Comparison of ENCODE assay signal across 8 mouse cellular contexts in genomic region chr9:42263709-42264111, GRCm38 (mm10). TPM values are rescaled to one million over a fixed set of nuclear protein-coding genes. Genes with fewer than 3 reads are reported as not detected.
DNase-seq lines count a peak whose midpoint lies in the region; ATAC-seq and TF ChIP-seq lines count a peak whose summit lies in the region.

No protein-coding gene starts in this region.

- no peaks in the 10 kb centered on the region for H3K9me3 ChIP-seq in kidney, embryonic 15.5 days (replicated peaks)
- no peaks in the 10 kb centered on the region for H3K9me3 ChIP-seq in ES-E14 (ENCODE audit: control insufficient read depth, insufficient read depth, low read depth, low read length)
- H3K9me3 ChIP-seq in hindbrain, embryonic 11.5 days (ENCODE audit: control insufficient read depth, low read length), result no peaks in the 10 kb centered on the region
- no peaks in the 10 kb centered on the region for H3K9me3 ChIP-seq in liver, embryonic 14.5 days (ENCODE audit: control insufficient read depth, low read length)

- H3K9ac ChIP-seq in kidney, embryonic 15.5 days, result peak overlapping the region; percentile 75
- H3K9ac ChIP-seq in ES-E14 (ENCODE audit: insufficient read depth, low read depth, low read length, poor library complexity, severe bottlenecking), result peak overlapping the region; percentile 86
- peak overlapping the region; percentile 86 for H3K9ac ChIP-seq in hindbrain, embryonic 11.5 days (ENCODE audit: low read depth, low read length)
- peak overlapping the region; percentile 88 for H3K9ac ChIP-seq in liver, embryonic 14.5 days (replicated peaks)

- no peak for DNase-seq in kidney, postnatal 10 days
- no peak for DNase-seq in ES-E14 (ENCODE audit: low read depth, low spot score)
- DNase-seq in c-Kit-negative CD71-positive TER-119-positive erythroid progenitor cells, embryonic 14.5 days (ENCODE audit: low read depth, low spot score), result peak; percentile 5
- peak; percentile 56 for DNase-seq in hindbrain, embryonic 11.5 days (ENCODE audit: low spot score)
- DNase-seq in liver, embryonic 14.5 days (ENCODE audit: low read depth in 3 of 3, low spot score in 3 of 3), result no peak
- peak; percentile 40 for DNase-seq in right cerebral cortex, postnatal 4 days
- DNase-seq in adipocyte (ENCODE audit: low spot score), result no peak

- no peak for TF ChIP-seq CTCF in liver, embryonic 14.5 days (IDR thresholded peaks at IDR 0.05; ENCODE audit: low read depth)

- peaks cover 19% of the 10 kb centered on the region; the same call in 1 of the 2 replicates for H3K4me1 ChIP-seq in kidney, embryonic 15.5 days
- no peaks in the 10 kb centered on the region for H3K4me1 ChIP-seq in ES-E14 (ENCODE audit: control insufficient read depth in 2 of 2, insufficient read depth in 2 of 2, low read length in 2 of 2, poor library complexity in 1 of 2)
- H3K4me1 ChIP-seq in hindbrain, embryonic 11.5 days (replicated peaks; ENCODE audit: control insufficient read depth, insufficient read depth, low read length), result no peaks in the 10 kb centered on the region
- peaks cover 4 to 5% of the 10 kb centered on the region in 2 experiments; a peak in 2 of 4 replicates for H3K4me1 ChIP-seq in liver, embryonic 14.5 days (replicated peaks; ENCODE audit: control insufficient read depth in 2 of 2, insufficient read depth in 2 of 2, low read length in 1 of 2)

- peak overlapping the region; percentile 83 for H3K4me2 ChIP-seq in kidney, embryonic 15.5 days
- peak overlapping the region; percentile 61 for H3K4me2 ChIP-seq in hindbrain, embryonic 11.5 days (replicated peaks; ENCODE audit: low read depth, low read length)
- peak overlapping the region; percentile 86 for H3K4me2 ChIP-seq in liver, embryonic 14.5 days (ENCODE audit: low read depth)

- peak; percentile 48 for ATAC-seq in kidney, embryonic 15.5 days (replicated peaks; ENCODE audit: low FRiP score)
- ATAC-seq in hindbrain, embryonic 11.5 days (ENCODE audit: low FRiP score), result peak; percentile 76
- peak; percentile 47 for ATAC-seq in liver, embryonic 14.5 days (ENCODE audit: insufficient read depth)

- no peaks in the 10 kb centered on the region for H3K27me3 ChIP-seq in kidney, embryonic 15.5 days
- no peaks in the 10 kb centered on the region for H3K27me3 ChIP-seq in hindbrain, embryonic 11.5 days (ENCODE audit: control insufficient read depth, insufficient read depth, low read length)
- no peaks in the 10 kb centered on the region for H3K27me3 ChIP-seq in liver, embryonic 14.5 days (ENCODE audit: control insufficient read depth, insufficient read depth, low read length)

- TF ChIP-seq EP300 in liver, embryonic 14.5 days (IDR thresholded peaks at IDR 0.05; ENCODE audit: low read depth), result no peak

- H3K4me3 ChIP-seq in kidney, embryonic 15.5 days (replicated peaks), result peak overlapping the region; percentile 80
- H3K4me3 ChIP-seq in ES-E14 (ENCODE audit: insufficient read depth in 1 of 2, low read depth in 1 of 2, low read length in 2 of 2, poor library complexity in 1 of 2, severe bottlenecking in 1 of 2), result peak overlapping the region; percentile 69 to 87
- H3K4me3 ChIP-seq in hindbrain, embryonic 11.5 days (ENCODE audit: low read depth, low read length), result peak overlapping the region; percentile 89
- peak overlapping the region; percentile 73 to 76 for H3K4me3 ChIP-seq in liver, embryonic 14.5 days (ENCODE audit: insufficient read depth in 1 of 2, low read depth in 2 of 2, low read length in 2 of 2)

- 0 out of 2 replicates have a peak overlapping the region, but pooled peaks have one; percentile 59 for H3K27ac ChIP-seq in kidney, embryonic 15.5 days
- no peak overlapping the region for H3K27ac ChIP-seq in ES-E14 (ENCODE audit: insufficient read depth, low read depth, low read length, poor library complexity, severe bottlenecking)
- H3K27ac ChIP-seq in hindbrain, embryonic 11.5 days (ENCODE audit: low read depth, low read length), result peak overlapping the region; percentile 84
- peak overlapping the region; percentile 14; the same call in 1 of the 2 replicates for H3K27ac ChIP-seq in liver, embryonic 14.5 days

- 0% methylated on average over 18 of the region's 18 CpGs for WGBS in kidney, embryonic 15.5 days
- under 1% methylated on average over 18 of the region's 18 CpGs for WGBS in hindbrain, embryonic 11.5 days
- WGBS in liver, embryonic 14.5 days (ENCODE audit: insufficient replicate concordance), result 2% methylated on average over 18 of the region's 18 CpGs

- peaks cover 16% of the 10 kb centered on the region for H3K36me3 ChIP-seq in kidney, embryonic 15.5 days
- peaks cover 3% of the 10 kb centered on the region for H3K36me3 ChIP-seq in ES-E14 (ENCODE audit: control insufficient read depth, insufficient read depth, low read length, poor library complexity, severe bottlenecking)
- 0 out of 2 replicates have a peak, but pooled peaks cover 2% of the 10 kb centered on the region for H3K36me3 ChIP-seq in hindbrain, embryonic 11.5 days (ENCODE audit: control insufficient read depth, insufficient read depth, low read length)
- no peaks in the 10 kb centered on the region for H3K36me3 ChIP-seq in liver, embryonic 14.5 days (replicated peaks; ENCODE audit: control insufficient read depth, insufficient read depth, low read depth)

- in situ Hi-C loops in ES-E14 (cut with MboI; ENCODE audit: low sequenced_read_pairs in 2 of 2, unreplicated experiment in 2 of 2), result no loop called here

TF ChIP-seq in ES-E14, 5 proteins besides CTCF, POLR2A, EP300 and RAD21:
- TF ChIP-seq HCFC1 (IDR thresholded peaks at IDR 0.05; ENCODE audit: borderline replicate concordance, insufficient read depth, low read length), result no peak
- TF ChIP-seq CHD2 (IDR thresholded peaks at IDR 0.05; ENCODE audit: low read depth, low read length), result no peak
- no peak for TF ChIP-seq MAFK (IDR thresholded peaks at IDR 0.05; ENCODE audit: insufficient read depth, low read depth, low read length)
- no peak for TF ChIP-seq ZC3H11A (IDR thresholded peaks at IDR 0.05; ENCODE audit: borderline replicate concordance, low read depth, low read length)
- TF ChIP-seq ZNF384 (IDR thresholded peaks at IDR 0.05; ENCODE audit: low read depth, low read length), result no peak

RNA-seq across cellular contexts. Expression of gene Sc5d, which starts 0.3 kb away (rescaled TPM):
- polyA plus RNA-seq in kidney, embryonic 15.5 days (2015; fragmentation: Nextera tagmentation; extraction: Ambion mirVana), result 35.3 and 36.3 TPM in 2 replicates
- total RNA-seq in ES-E14 (2012; rRNA removed), result 31.2 and 33.8 TPM in 2 replicates
- polyA plus RNA-seq in hindbrain, embryonic 11.5 days (2014; fragmentation: Nextera tagmentation; extraction: Ambion mirVana), result 73.3 and 80.9 TPM in 2 replicates
- 30.5 and 39.2 TPM in 2 replicates for polyA plus RNA-seq in liver, embryonic 14.5 days (2012; rRNA removed)
- polyA plus RNA-seq in liver, embryonic 14.5 days (2014; fragmentation: Nextera tagmentation; extraction: Ambion mirVana), result 59.2 and 63.4 TPM in 2 replicates

Comparison
In these comparisons a context has a peak if more than half of its experiments do, and no peak if none do; other contexts are left out.
1. DNase-seq: peak in c-Kit-negative CD71-positive TER-119-positive erythroid progenitor cells, embryonic 14.5 days (single experiment), hindbrain, embryonic 11.5 days (single experiment) and right cerebral cortex, postnatal 4 days (single experiment); none in kidney, postnatal 10 days (single experiment), ES-E14 (single experiment), liver, embryonic 14.5 days (0 of 3) and adipocyte (single experiment).
2. Peak in every context shown above with its lines, with median percentiles within 50 percentile points of each other: ATAC-seq, H3K4me2 ChIP-seq, H3K4me3 ChIP-seq and H3K9ac ChIP-seq.